Mouse (Mus musculus): Measurements from ENCODE around the gene Nt5c2. TPM values are rescaled to one million over a fixed set of nuclear protein-coding genes. Genes with fewer than 3 reads are reported as not detected.

Nt5c2 gene
- polyA plus RNA-seq, 1 experiment from 2014 or later, result 111 TPM

GRCm38 (mm10) chr19:47040720-47041473, 25.9 kb upstream of the Nt5c2 start:
- Histone ChIP-seq H3K4me1 (replicated peaks) (no peaks in the 10 kb centered on the region), H3K27me3 (replicated peaks) (no peaks in the 10 kb centered on the region), H3K4me2 (no peak overlapping the region), H3K27ac (ENCODE audit: poor library complexity, severe bottlenecking) (no peak overlapping the region), H3K36me3 (peaks cover 51% of the 10 kb centered on the region), H3K9ac (no peak overlapping the region), H3K9me3 (replicated peaks) (no peaks in the 10 kb centered on the region), H3K4me3 (no peak overlapping the region)
- no peak for ATAC-seq (ENCODE audit: insufficient number of reproducible peaks, low FRiP score)
- 86% methylated on average over 3 of the region's 3 CpGs for WGBS

- H3K4me3 ChIP-seq, result no peak overlapping the region
- no peak overlapping the region for H3K27ac ChIP-seq (ENCODE audit: poor library complexity, severe bottlenecking)
- no peak for ATAC-seq (ENCODE audit: insufficient number of reproducible peaks, low FRiP score)
- no peak overlapping the region for H3K4me2 ChIP-seq
- H3K9ac ChIP-seq, result no peak overlapping the region
- H3K36me3 ChIP-seq, result peaks cover 58% of the 10 kb centered on the region
- no peaks in the 10 kb centered on the region for H3K4me1 ChIP-seq (replicated peaks)
- no peaks in the 10 kb centered on the region for H3K27me3 ChIP-seq (replicated peaks)
- 78% methylated on average over 3 of the region's 3 CpGs for WGBS
- no peaks in the 10 kb centered on the region for H3K9me3 ChIP-seq (replicated peaks)
Observed at GRCm38 (mm10) chr19:47036596-47036995, 21.6 kb upstream of the Nt5c2 start.

GRCm38 (mm10) chr19:47034916-47035315, 20.0 kb upstream of the Nt5c2 start:
- H3K27me3 ChIP-seq (replicated peaks), result no peaks in the 10 kb centered on the region
- H3K4me1 ChIP-seq (replicated peaks), result no peaks in the 10 kb centered on the region
- no peak overlapping the region for H3K4me2 ChIP-seq
- H3K4me3 ChIP-seq, result no peak overlapping the region
- no peak overlapping the region for H3K27ac ChIP-seq (ENCODE audit: poor library complexity, severe bottlenecking)
- H3K36me3 ChIP-seq, result peaks cover 51% of the 10 kb centered on the region
- no peak for ATAC-seq (ENCODE audit: insufficient number of reproducible peaks, low FRiP score)
- H3K9ac ChIP-seq, result no peak overlapping the region
- no peaks in the 10 kb centered on the region for H3K9me3 ChIP-seq (replicated peaks)
- 86% methylated on average over 4 of the region's 4 CpGs for WGBS

GRCm38 (mm10) chr19:47031770-47032169, 16.8 kb upstream of the Nt5c2 start:
- Histone ChIP-seq H3K36me3 (peaks cover 26% of the 10 kb centered on the region), H3K9me3 (replicated peaks) (no peaks in the 10 kb centered on the region), H3K9ac (no peak overlapping the region), H3K4me3 (no peak overlapping the region), H3K27ac (ENCODE audit: poor library complexity, severe bottlenecking) (no peak overlapping the region), H3K4me2 (no peak overlapping the region), H3K4me1 (replicated peaks) (no peaks in the 10 kb centered on the region), H3K27me3 (replicated peaks) (no peaks in the 10 kb centered on the region)
- no peak for ATAC-seq (ENCODE audit: insufficient number of reproducible peaks, low FRiP score)
- WGBS, result 87% methylated on average over 6 of the region's 6 CpGs

GRCm38 (mm10) chr19:47029796-47030195, 14.8 kb upstream of the Nt5c2 start:
- no peak for ATAC-seq (ENCODE audit: insufficient number of reproducible peaks, low FRiP score)
- 79% methylated on average over 9 of the region's 9 CpGs for WGBS
- Histone ChIP-seq H3K4me2 (no peak overlapping the region), H3K9ac (no peak overlapping the region), H3K9me3 (replicated peaks) (no peaks in the 10 kb centered on the region), H3K27ac (ENCODE audit: poor library complexity, severe bottlenecking) (no peak overlapping the region), H3K36me3 (peaks cover 15% of the 10 kb centered on the region), H3K27me3 (replicated peaks) (no peaks in the 10 kb centered on the region), H3K4me1 (replicated peaks) (no peaks in the 10 kb centered on the region), H3K4me3 (no peak overlapping the region)

- ATAC-seq (ENCODE audit: insufficient number of reproducible peaks, low FRiP score), result no peak
- 79% methylated on average over 4 of the region's 4 CpGs for WGBS
- H3K4me2 ChIP-seq, result no peak overlapping the region
- H3K36me3 ChIP-seq, result no peaks in the 10 kb centered on the region
- no peak overlapping the region for H3K9ac ChIP-seq
- no peak overlapping the region for H3K4me3 ChIP-seq
- no peaks in the 10 kb centered on the region for H3K9me3 ChIP-seq (replicated peaks)
- no peaks in the 10 kb centered on the region for H3K27me3 ChIP-seq (replicated peaks)
- no peaks in the 10 kb centered on the region for H3K4me1 ChIP-seq (replicated peaks)
- H3K27ac ChIP-seq (ENCODE audit: poor library complexity, severe bottlenecking), result no peak overlapping the region
Observed at GRCm38 (mm10) chr19:47026513-47026912, 11.6 kb upstream of the Nt5c2 start.

GRCm38 (mm10) chr19:47024954-47025353, 10.0 kb upstream of the Nt5c2 start:
- no peak for ATAC-seq (ENCODE audit: insufficient number of reproducible peaks, low FRiP score)
- no peak overlapping the region for H3K4me3 ChIP-seq
- H3K9ac ChIP-seq, result no peak overlapping the region
- WGBS, result 53% methylated on average over 10 of the region's 10 CpGs
- no peaks in the 10 kb centered on the region; the same call in 1 of the 2 replicates for H3K27me3 ChIP-seq (replicated peaks)
- H3K36me3 ChIP-seq, result no peaks in the 10 kb centered on the region
- H3K27ac ChIP-seq (ENCODE audit: poor library complexity, severe bottlenecking), result no peak overlapping the region
- no peaks in the 10 kb centered on the region for H3K9me3 ChIP-seq (replicated peaks)
- H3K4me2 ChIP-seq, result no peak overlapping the region
- H3K4me1 ChIP-seq (replicated peaks), result no peaks in the 10 kb centered on the region

- no peak overlapping the region for H3K27ac ChIP-seq (ENCODE audit: poor library complexity, severe bottlenecking)
- no peaks in the 10 kb centered on the region for H3K9me3 ChIP-seq (replicated peaks)
- H3K36me3 ChIP-seq, result no peaks in the 10 kb centered on the region
- no peaks in the 10 kb centered on the region for H3K4me1 ChIP-seq (replicated peaks)
- no peak overlapping the region for H3K9ac ChIP-seq
- no peak overlapping the region for H3K4me3 ChIP-seq
- H3K27me3 ChIP-seq (replicated peaks), result peaks cover 6% of the 10 kb centered on the region
- WGBS, result 79% methylated on average over 13 of the region's 13 CpGs
- no peak for ATAC-seq (ENCODE audit: insufficient number of reproducible peaks, low FRiP score)
- no peak overlapping the region for H3K4me2 ChIP-seq
Observed at GRCm38 (mm10) chr19:47023546-47023945, 8.6 kb upstream of the Nt5c2 start.

GRCm38 (mm10) chr19:47022709-47023108, 7.8 kb upstream of the Nt5c2 start:
- Histone ChIP-seq H3K27ac (ENCODE audit: poor library complexity, severe bottlenecking) (no peak overlapping the region), H3K27me3 (replicated peaks) (peaks cover 14% of the 10 kb centered on the region), H3K9ac (no peak overlapping the region), H3K36me3 (no peaks in the 10 kb centered on the region), H3K4me2 (no peak overlapping the region), H3K4me1 (replicated peaks) (no peaks in the 10 kb centered on the region), H3K9me3 (replicated peaks) (no peaks in the 10 kb centered on the region), H3K4me3 (no peak overlapping the region)
- ATAC-seq (ENCODE audit: insufficient number of reproducible peaks, low FRiP score), result no peak
- WGBS, result 64% methylated on average over 4 of the region's 4 CpGs

- no peak for ATAC-seq (ENCODE audit: insufficient number of reproducible peaks, low FRiP score)
Observed at GRCm38 (mm10) chr19:47019326-47019725, 4.4 kb upstream of the Nt5c2 start.

GRCm38 (mm10) chr19:47018330-47018729, 3.4 kb upstream of the Nt5c2 start:
- Histone ChIP-seq H3K27ac (ENCODE audit: poor library complexity, severe bottlenecking) (no peak overlapping the region), H3K36me3 (no peaks in the 10 kb centered on the region), H3K4me1 (replicated peaks) (peaks cover 19% of the 10 kb centered on the region), H3K4me2 (no peak overlapping the region), H3K9me3 (replicated peaks) (no peaks in the 10 kb centered on the region), H3K27me3 (replicated peaks) (peaks cover 52% of the 10 kb centered on the region), H3K4me3 (no peak overlapping the region), H3K9ac (no peak overlapping the region)
- ATAC-seq (ENCODE audit: insufficient number of reproducible peaks, low FRiP score), result no peak
- 45% methylated on average over 2 of the region's 2 CpGs for WGBS

More at GRCm38 (mm10) chr19:47019326-47019725, 4.4 kb upstream of the Nt5c2 start:
- Histone ChIP-seq H3K9me3 (replicated peaks) (no peaks in the 10 kb centered on the region), H3K9ac (no peak overlapping the region), H3K36me3 (no peaks in the 10 kb centered on the region), H3K27me3 (replicated peaks) (peaks cover 42% of the 10 kb centered on the region), H3K4me3 (no peak overlapping the region), H3K27ac (ENCODE audit: poor library complexity, severe bottlenecking) (no peak overlapping the region), H3K4me2 (no peak overlapping the region), H3K4me1 (replicated peaks) (peaks cover 13% of the 10 kb centered on the region)
- 25% methylated on average over 6 of the region's 6 CpGs for WGBS

GRCm38 (mm10) chr19:47017831-47018230, 2.9 kb upstream of the Nt5c2 start:
- ATAC-seq (ENCODE audit: insufficient number of reproducible peaks, low FRiP score), result no peak
- WGBS, result 18% methylated on average over 3 of the region's 3 CpGs
- Histone ChIP-seq H3K36me3 (no peaks in the 10 kb centered on the region), H3K4me3 (no peak overlapping the region), H3K27ac (ENCODE audit: poor library complexity, severe bottlenecking) (no peak overlapping the region), H3K9me3 (replicated peaks) (no peaks in the 10 kb centered on the region), H3K4me1 (replicated peaks) (peaks cover 19% of the 10 kb centered on the region), H3K9ac (no peak overlapping the region), H3K27me3 (replicated peaks) (peaks cover 57% of the 10 kb centered on the region), H3K4me2 (no peak overlapping the region)

Measured in heart, embryonic 12.5 days (tissue).